Mouse (Mus musculus) spleen, adult 2 months (tissue): ENCODE data around the gene H2-DMb2. TPM values are rescaled to one million over a fixed set of nuclear protein-coding genes. Genes with fewer than 3 reads are reported as not detected.

Experiments
- DNase-seq, 2 experiments: peaks; one replicate each; pipeline versions ENCODE4 v3.0.0 to v3.0.0-alpha.2; 2012 to 2021; ENCODE audit warnings: low spot score in 2 of 2, low read depth in 1 of 2
- H3K27ac ChIP-seq: fragments of 200-500 bp; 2 replicates; pipeline ENCODE4 v1.5.1; 2012; ENCODE audit warnings: low read length, inconsistent platforms; ENCODE audit not compliant: insufficient read depth
- H3K27me3 ChIP-seq: fragments of 200-500 bp; 2 replicates; pipeline ENCODE4 v1.6.1; 2012; ENCODE audit warnings: mild to moderate bottlenecking, moderate library complexity, low read length, inconsistent platforms; ENCODE audit not compliant: control insufficient read depth, insufficient read depth
- H3K36me3 ChIP-seq: fragments of 200-500 bp; 2 replicates; pipeline ENCODE4 v1.6.1; 2012; ENCODE audit warnings: mild to moderate bottlenecking, low read length, inconsistent platforms; ENCODE audit not compliant: control insufficient read depth, insufficient read depth
- H3K4me1 ChIP-seq: fragments of 200-500 bp; 2 replicates; pipeline ENCODE4 v1.6.1; 2011; ENCODE audit warnings: inconsistent platforms; ENCODE audit not compliant: control insufficient read depth, insufficient read depth, insufficient read length
- H3K4me3 ChIP-seq: fragments of 200-500 bp; 2 replicates; pipeline ENCODE4 v1.5.1; 2011; ENCODE audit warnings: mild to moderate bottlenecking, inconsistent platforms; ENCODE audit not compliant: insufficient read depth, insufficient read length; ENCODE audit errors: extremely low read depth
- CTCF ChIP-seq: fragments of 200-500 bp; IDR thresholded peaks from 2 replicates; pipeline ENCODE4 v1.5.1; 2011; ENCODE audit warnings: mild to moderate bottlenecking, inconsistent platforms; ENCODE audit not compliant: insufficient read depth, insufficient read length, insufficient replicate concordance; ENCODE audit errors: extremely low read depth
- POLR2A ChIP-seq: fragments of 200-500 bp; IDR thresholded peaks from 2 replicates; pipeline ENCODE4 v1.6.1; 2011; ENCODE audit warnings: low read depth, low read length, inconsistent platforms
- WGBS: fragments of 180-500 bp; shearing (Covaris S2); methylation state at CpG from one replicate; pipeline ENCODE4 v1.1.7; 2018; 5-methylcytosine and 5-hydroxymethylcytosine counted together
- polyA plus RNA-seq: library from polyadenylated mRNA; depleted of rRNA; stranded (reverse); fragments of >200 nt; gene quantifications from 2 replicates; pipeline ENCODE4 v1.2.3, GENCODE M21; 2012

H2-DMb2 gene
- polyA plus RNA-seq, 1 experiment: 456 TPM

- H3K27me3 ChIP-seq: no peaks in the 10 kb centered on the region
- peak overlapping the region; percentile 80 for H3K4me3 ChIP-seq
- peak in 1 of 2 experiments; percentile 41 for DNase-seq
- H3K27ac ChIP-seq: peak overlapping the region; percentile 85
- WGBS: under 1% methylated on average over 55 of the region's 67 CpGs
- peaks cover 46% of the 10 kb centered on the region for H3K36me3 ChIP-seq
- no peak for TF ChIP-seq CTCF
- no peak for TF ChIP-seq POLR2A
- peaks cover 2% of the 10 kb centered on the region; the same call in 1 of the 2 replicates for H3K4me1 ChIP-seq
Observed at GRCm38 (mm10) chr17:34118113-34118872, 24.8 kb upstream of the H2-DMb2 start.

DNA sequence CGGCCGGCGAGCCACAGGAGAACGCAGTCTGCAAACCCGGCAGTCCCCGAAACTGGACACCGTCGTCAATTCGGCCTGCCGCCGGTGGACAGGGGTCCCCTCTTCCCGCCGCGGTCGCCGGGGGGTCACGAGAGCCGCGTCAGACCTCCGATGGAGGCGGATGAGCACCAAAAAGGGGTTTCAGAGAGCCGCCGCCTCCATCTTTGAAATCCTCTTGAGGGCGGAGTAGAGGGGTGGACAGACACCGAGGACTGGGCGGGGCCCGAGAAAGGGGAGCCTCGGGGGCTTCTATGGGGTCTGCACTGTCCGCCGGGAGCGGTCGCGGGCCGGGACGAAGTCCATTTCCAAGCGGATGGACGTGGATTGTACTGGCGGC lies 24.2 kb upstream of the H2-DMb2 start:
- no peaks in the 10 kb centered on the region for H3K27me3 ChIP-seq
- under 1% methylated on average over 38 of the region's 38 CpGs for WGBS
- H3K27ac ChIP-seq: peak overlapping the region; percentile 85
- H3K4me1 ChIP-seq: peaks cover 7% of the 10 kb centered on the region; the same call in 1 of the 2 replicates
- no peak for DNase-seq
- H3K36me3 ChIP-seq: peaks cover 40% of the 10 kb centered on the region
- peak overlapping the region; percentile 80 for H3K4me3 ChIP-seq
- TF ChIP-seq CTCF: no peak
- TF ChIP-seq POLR2A: no peak

- Histone ChIP-seq H3K27ac (peak within 1 kb of the TSS; percentile 99), H3K4me1 (peaks cover 10% of the 10 kb centered on the region; the same call in 1 of the 2 replicates), H3K4me3 (peak within 1 kb of the TSS; percentile 80), H3K36me3 (peaks cover 35% of the 10 kb centered on the region), H3K27me3 (no peaks in the 10 kb centered on the region)
- WGBS: under 1% methylated on average over 96 of the region's 96 CpGs
- TF ChIP-seq POLR2A (peak; percentile 99), CTCF (no peak)
- peak; percentile 96 to 98 for DNase-seq
Observed at GRCm38 (mm10) chr17:34119249-34120179, 23.6 kb upstream of the H2-DMb2 start, which contains the start of gene H2-DMa. H2-DMa (plus strand) TSS chr17:34119541.

DNA sequence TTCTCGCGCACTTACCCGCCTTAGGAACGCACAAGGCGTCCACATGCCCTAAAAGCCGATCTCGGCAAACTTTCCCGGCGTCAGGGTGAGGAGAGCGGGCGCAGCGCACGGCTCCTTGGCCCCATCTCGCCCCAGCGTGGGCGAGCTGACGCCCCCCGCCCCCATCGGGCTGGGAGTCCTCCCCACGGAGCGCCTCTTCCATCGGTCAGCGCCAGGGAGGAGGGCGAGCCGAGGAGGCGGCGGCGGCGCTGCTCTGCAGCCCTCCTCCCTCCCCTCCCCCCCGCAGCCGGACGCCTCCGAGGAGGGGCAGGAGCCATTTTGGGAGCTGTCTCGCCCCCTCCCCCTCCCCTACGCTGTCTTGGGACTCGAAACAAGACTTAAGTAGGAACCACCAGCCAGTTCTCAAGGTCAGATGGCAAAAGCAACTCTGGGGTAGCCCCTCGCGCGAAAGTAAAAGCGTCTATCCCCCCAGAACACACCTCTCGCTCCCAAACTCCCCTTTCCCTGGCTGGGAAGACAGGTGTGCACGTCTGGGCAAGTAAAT lies 22.9 kb upstream of the H2-DMb2 start:
- 1% methylated on average over 34 of the region's 42 CpGs for WGBS
- Histone ChIP-seq H3K4me3 (peak overlapping the region; percentile 75), H3K27ac (peak overlapping the region; percentile 99), H3K27me3 (no peaks in the 10 kb centered on the region), H3K36me3 (peaks cover 28% of the 10 kb centered on the region), H3K4me1 (peaks cover 12% of the 10 kb centered on the region; the same call in 1 of the 2 replicates)
- peak; percentile 11; the same call in 1 of the 2 replicates for TF ChIP-seq POLR2A
- TF ChIP-seq CTCF: no peak
- peak in 1 of 2 experiments; percentile 82 for DNase-seq

DNA sequence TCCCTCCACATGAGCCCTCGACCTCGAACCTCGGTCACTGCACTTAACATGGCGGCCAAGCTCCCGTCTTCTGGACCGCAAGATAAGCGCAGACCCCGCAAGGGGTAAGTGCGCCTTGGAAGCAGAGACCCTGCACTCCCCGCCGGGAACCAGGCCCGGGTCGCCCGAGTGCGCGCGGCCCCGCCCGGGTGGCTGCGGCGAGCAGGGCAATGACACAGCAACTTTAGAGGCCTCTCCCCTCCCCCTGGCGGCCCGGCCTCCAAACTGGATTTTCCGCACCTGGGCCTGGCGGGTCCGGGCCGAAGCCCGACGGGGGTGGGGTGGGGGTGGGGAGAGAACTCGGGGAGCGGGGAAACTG lies 22.3 kb upstream of the H2-DMb2 start:
- TF ChIP-seq CTCF (no peak), POLR2A (no peak)
- Histone ChIP-seq H3K27ac (peak overlapping the region; percentile 99), H3K4me1 (peaks cover 12% of the 10 kb centered on the region; the same call in 1 of the 2 replicates), H3K27me3 (no peaks in the 10 kb centered on the region), H3K36me3 (peaks cover 22% of the 10 kb centered on the region), H3K4me3 (peak overlapping the region; percentile 75)
- WGBS: under 1% methylated on average over 28 of the region's 31 CpGs
- DNase-seq: peak in 1 of 2 experiments; percentile 75

GRCm38 (mm10) chr17:34121172-34121878 lies 21.8 kb upstream of the H2-DMb2 start:
- DNase-seq: peak in 1 of 2 experiments; percentile 55

More at GRCm38 (mm10) chr17:34121172-34121878, 21.8 kb upstream of the H2-DMb2 start:
- no peaks in the 10 kb centered on the region for H3K27me3 ChIP-seq
- peaks cover 19% of the 10 kb centered on the region for H3K36me3 ChIP-seq
- peak overlapping the region; percentile 75 for H3K4me3 ChIP-seq
- peak overlapping the region; percentile 99 for H3K27ac ChIP-seq
- H3K4me1 ChIP-seq: peaks cover 11% of the 10 kb centered on the region; the same call in 1 of the 2 replicates
- TF ChIP-seq CTCF (no peak), POLR2A (no peak)
- under 1% methylated on average over 35 of the region's 35 CpGs for WGBS
